Mouse (Mus musculus) heart, embryonic 15.5 days (tissue): ENCODE data around the gene Pdlim4. TPM values are rescaled to one million over a fixed set of nuclear protein-coding genes. Genes with fewer than 3 reads are reported as not detected.

ENCODE experiments used
- ATAC-seq: fragments of 200-750 bp; cut with Nextera tagmentation; replicated peaks from 2 replicates; pipeline ENCODE4 v1.8.0; 2017; ENCODE audit warnings: low read depth, moderate TSS enrichment; ENCODE audit not compliant: insufficient number of reproducible peaks, insufficient read depth, low FRiP score
- H3K27ac ChIP-seq: fragments of 300-500 bp; sonication (generic); 2 replicates; pipeline ENCODE4 v1.5.1; 2015; ENCODE audit warnings: mild to moderate bottlenecking, inconsistent platforms
- H3K27me3 ChIP-seq: fragments of 300-500 bp; sonication (generic); 2 replicates; pipeline ENCODE4 v1.6.1; 2015; ENCODE audit warnings: inconsistent platforms
- H3K36me3 ChIP-seq: fragments of 300-500 bp; sonication (generic); 2 replicates; pipeline ENCODE4 v1.6.1; 2015; ENCODE audit warnings: mild to moderate bottlenecking, inconsistent platforms
- H3K4me1 ChIP-seq: fragments of 300-500 bp; sonication (generic); replicated peaks from 2 replicates; pipeline ENCODE4 v1.6.1; 2015; ENCODE audit warnings: inconsistent platforms
- H3K4me2 ChIP-seq: fragments of 300-500 bp; sonication (generic); 2 replicates; pipeline ENCODE4 v1.6.1; 2015; ENCODE audit warnings: inconsistent platforms, mild to moderate bottlenecking, moderate library complexity
- H3K4me3 ChIP-seq: fragments of 300-500 bp; sonication (generic); 2 replicates; pipeline ENCODE4 v1.5.1; 2015; ENCODE audit warnings: mild to moderate bottlenecking, inconsistent platforms
- H3K9ac ChIP-seq: fragments of 300-500 bp; sonication (generic); 2 replicates; pipeline ENCODE4 v1.6.1; 2015; ENCODE audit warnings: mild to moderate bottlenecking, inconsistent platforms
- H3K9me3 ChIP-seq: fragments of 300-500 bp; sonication (generic); replicated peaks from 2 replicates; pipeline ENCODE4 v1.6.1; 2016; ENCODE audit warnings: inconsistent platforms
- WGBS: fragments of 180-500 bp; shearing (Covaris S2); methylation state at CpG from one replicate; pipeline ENCODE4 v1.1.7; 2015; ENCODE audit warnings: mixed read lengths; 5-methylcytosine and 5-hydroxymethylcytosine counted together
- polyA plus RNA-seq: library from polyadenylated mRNA; unstranded; fragments of >200 nt; fragmentation: Nextera tagmentation; extraction: Ambion mirVana; gene quantifications from 2 replicates; pipeline ENCODE4 v1.2.1, GENCODE M21; 2015

The Pdlim4 gene
- polyA plus RNA-seq, 1 experiment from 2014 or later = 11.4 TPM

DNA sequence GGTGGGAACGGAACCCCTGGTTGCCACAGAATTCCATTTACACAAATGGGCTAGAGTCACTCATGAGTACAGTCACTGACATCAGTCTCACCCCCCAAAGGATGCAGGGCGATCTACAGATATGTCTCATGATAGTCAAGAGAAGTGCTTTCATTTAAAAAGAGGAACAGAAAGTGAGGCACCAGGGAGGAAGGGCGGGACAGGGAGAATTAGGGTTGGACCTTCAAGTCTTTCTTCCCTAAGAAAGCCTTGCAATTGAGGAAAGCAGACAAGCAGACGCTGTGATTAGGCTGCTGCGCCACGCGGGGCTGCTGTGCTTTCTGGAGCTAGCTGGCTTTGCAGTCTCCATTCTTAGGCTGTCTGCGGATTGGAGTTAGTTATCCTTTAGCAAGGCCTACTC is 22.9 kb upstream of the Pdlim4 start:
- Histone ChIP-seq H3K27me3 (no peaks in the 10 kb centered on the region), H3K9me3 (no peaks in the 10 kb centered on the region), H3K4me1 (no peaks in the 10 kb centered on the region), H3K9ac (no peak overlapping the region), H3K4me2 (no peak overlapping the region), H3K27ac (no peak overlapping the region), H3K36me3 (no peaks in the 10 kb centered on the region), H3K4me3 (no peak overlapping the region)
- 55% methylated on average over 8 of the region's 8 CpGs for WGBS
- ATAC-seq = no peak

DNA sequence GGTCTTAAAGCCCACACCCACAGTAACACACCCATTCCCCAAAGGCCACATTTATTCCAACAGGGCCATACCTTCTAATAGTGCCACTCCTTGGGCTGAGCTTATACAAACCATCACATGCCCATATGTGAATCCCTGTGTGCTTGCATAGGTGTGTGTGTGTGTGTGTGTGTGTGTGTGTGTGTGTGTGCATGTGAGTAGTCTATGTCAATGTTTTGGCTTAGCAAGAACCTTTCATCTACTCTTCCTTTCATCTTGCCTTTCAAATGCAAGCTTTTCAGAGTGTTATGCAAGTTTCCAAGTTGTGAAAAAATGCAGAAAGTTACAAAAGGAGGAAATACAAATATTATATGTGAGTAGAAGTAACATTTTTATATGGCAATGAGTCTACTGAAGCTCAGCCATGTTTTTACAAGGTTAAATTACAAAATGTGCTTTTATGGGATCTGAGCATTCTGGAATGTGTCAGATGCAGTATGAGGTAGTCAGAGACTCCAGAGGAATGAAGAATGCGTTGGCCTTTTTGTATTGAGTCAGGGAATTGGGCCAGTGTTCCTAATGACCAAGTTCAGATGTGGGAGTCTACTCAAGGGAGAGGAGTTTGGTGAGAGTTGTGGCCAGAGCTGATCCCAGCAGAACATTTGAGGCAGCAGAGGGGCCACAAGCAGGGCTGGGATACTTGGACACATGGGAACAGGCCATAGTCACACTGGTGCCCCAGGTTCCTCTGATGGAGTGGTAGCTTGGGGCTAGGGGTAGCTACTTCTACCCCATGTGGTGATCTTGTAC is 21.5 kb upstream of the Pdlim4 start:
- Histone ChIP-seq H3K4me2 (no peak overlapping the region), H3K4me3 (no peak overlapping the region), H3K9ac (no peak overlapping the region), H3K36me3 (no peaks in the 10 kb centered on the region), H3K4me1 (no peaks in the 10 kb centered on the region), H3K9me3 (no peaks in the 10 kb centered on the region), H3K27me3 (no peaks in the 10 kb centered on the region), H3K27ac (no peak overlapping the region)
- no peak for ATAC-seq
- WGBS = 69% methylated on average over 1 of the region's 1 CpGs

DNA sequence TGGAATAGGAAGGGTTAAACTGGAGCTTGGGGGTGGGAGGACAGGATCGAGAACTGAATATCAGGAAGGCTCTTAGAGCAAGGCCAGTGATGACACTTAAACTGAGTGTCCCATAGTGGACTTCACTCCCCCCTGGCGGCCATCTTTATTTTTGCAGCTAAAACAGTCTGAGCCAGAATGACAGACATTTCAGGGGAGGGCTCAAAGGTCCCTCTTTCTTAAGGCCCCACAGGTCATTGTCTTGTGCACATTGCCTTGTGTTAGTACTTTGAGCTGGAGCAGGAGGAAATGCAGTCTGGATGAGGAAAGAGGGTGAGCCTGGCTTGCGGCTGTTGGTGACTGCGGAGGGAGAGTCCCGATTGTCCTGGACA is 20.1 kb upstream of the Pdlim4 start:
- no peak for ATAC-seq
- WGBS = 50% methylated on average over 5 of the region's 5 CpGs

DNA sequence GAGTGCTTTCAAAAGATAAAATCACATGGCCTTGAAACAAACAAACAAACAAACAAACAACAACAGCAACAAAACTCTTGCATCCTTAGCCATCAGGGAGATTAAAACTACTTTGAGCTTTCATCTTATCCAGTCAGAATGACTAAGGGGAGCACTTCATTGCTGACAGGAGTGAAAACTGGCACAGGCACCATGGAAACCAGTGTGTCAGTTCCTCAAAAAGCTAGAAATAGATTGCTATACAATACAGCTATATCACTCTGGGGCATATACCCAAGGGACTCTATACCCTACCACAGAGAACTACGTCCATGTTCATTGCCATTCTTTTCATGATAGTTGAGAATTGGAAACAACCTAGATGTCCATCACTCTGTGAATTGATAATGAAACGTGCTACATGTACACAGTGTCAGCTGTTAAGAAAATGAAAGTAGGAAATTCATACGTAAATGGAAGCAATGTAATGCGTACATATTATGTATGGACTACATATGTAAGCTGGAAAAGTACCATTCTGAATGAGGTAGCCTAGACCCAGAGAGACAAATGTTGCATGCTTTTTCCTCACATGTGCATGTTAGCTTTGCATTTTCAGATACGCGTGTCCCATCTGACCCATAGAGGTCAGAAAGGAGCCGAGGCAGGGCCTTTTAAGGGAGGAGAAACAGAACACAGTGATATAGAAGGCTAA is 19.6 kb upstream of the Pdlim4 start:
- 73% methylated on average over 7 of the region's 7 CpGs for WGBS
- no peak for ATAC-seq
- H3K4me3 ChIP-seq = no peak overlapping the region

More for the DNA sequence above, 20.1 kb upstream of the Pdlim4 start:
- H3K27me3 ChIP-seq = no peaks in the 10 kb centered on the region
- no peak overlapping the region for H3K27ac ChIP-seq
- no peak overlapping the region for H3K4me3 ChIP-seq
- H3K9me3 ChIP-seq = no peaks in the 10 kb centered on the region
- no peaks in the 10 kb centered on the region for H3K4me1 ChIP-seq
- no peaks in the 10 kb centered on the region for H3K36me3 ChIP-seq
- no peak overlapping the region for H3K4me2 ChIP-seq
- H3K9ac ChIP-seq = no peak overlapping the region

DNA sequence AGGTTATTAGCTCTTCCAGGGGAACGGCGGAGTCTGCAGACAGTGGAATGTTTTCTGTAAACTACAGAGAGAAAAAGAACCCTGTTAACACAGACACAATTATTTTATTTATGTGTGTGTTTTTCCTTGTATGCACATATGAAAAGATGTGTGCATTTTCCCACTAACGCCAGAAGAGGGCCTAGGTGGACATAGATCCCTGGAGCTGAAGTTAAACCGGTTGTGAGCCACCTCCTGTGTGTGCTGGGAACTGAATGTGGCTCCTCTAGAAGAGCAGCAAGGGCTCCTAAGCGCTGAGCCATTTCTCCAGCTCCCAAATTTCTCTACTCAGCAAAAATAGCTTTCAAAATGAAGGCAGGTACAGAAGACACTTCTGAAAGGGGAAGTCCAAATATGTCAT is 17.0 kb upstream of the Pdlim4 start:
- no peak overlapping the region for H3K9ac ChIP-seq
- no peaks in the 10 kb centered on the region for H3K36me3 ChIP-seq
- no peak overlapping the region for H3K4me2 ChIP-seq
- H3K4me3 ChIP-seq = no peak overlapping the region
- 64% methylated on average over 5 of the region's 5 CpGs for WGBS
- no peak for ATAC-seq
- no peak overlapping the region for H3K27ac ChIP-seq
- no peaks in the 10 kb centered on the region for H3K9me3 ChIP-seq
- H3K27me3 ChIP-seq = no peaks in the 10 kb centered on the region
- H3K4me1 ChIP-seq = no peaks in the 10 kb centered on the region

More for the DNA sequence above, 19.6 kb upstream of the Pdlim4 start:
- no peaks in the 10 kb centered on the region for H3K36me3 ChIP-seq
- no peaks in the 10 kb centered on the region for H3K27me3 ChIP-seq
- no peak overlapping the region for H3K4me2 ChIP-seq
- no peaks in the 10 kb centered on the region for H3K4me1 ChIP-seq
- H3K9ac ChIP-seq = no peak overlapping the region
- H3K9me3 ChIP-seq = no peaks in the 10 kb centered on the region
- no peak overlapping the region for H3K27ac ChIP-seq

DNA sequence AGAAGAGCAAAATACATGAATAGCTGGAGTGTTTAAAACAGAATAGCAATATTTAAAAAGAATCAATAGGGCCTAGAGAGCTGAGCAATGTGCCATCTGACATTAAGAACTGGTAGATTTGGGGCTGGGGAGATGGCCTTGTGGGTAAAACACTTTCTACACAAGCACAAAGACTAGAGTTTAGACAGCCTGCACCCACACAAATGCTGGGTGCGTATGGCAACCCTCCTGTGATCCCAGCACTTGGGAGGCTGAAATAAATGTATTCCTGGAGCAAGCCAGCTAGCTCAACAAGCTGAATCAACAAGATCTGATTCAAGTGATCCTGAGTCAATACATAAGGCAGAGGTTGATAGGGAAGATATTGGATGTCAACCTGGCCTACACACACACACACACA is 16.2 kb upstream of the Pdlim4 start:
- Histone ChIP-seq H3K9ac (no peak overlapping the region), H3K4me2 (no peak overlapping the region), H3K27me3 (no peaks in the 10 kb centered on the region), H3K36me3 (no peaks in the 10 kb centered on the region), H3K4me3 (no peak overlapping the region), H3K27ac (no peak overlapping the region), H3K4me1 (no peaks in the 10 kb centered on the region), H3K9me3 (no peaks in the 10 kb centered on the region)
- no peak for ATAC-seq
- WGBS = 92% methylated on average over 1 of the region's 1 CpGs

DNA sequence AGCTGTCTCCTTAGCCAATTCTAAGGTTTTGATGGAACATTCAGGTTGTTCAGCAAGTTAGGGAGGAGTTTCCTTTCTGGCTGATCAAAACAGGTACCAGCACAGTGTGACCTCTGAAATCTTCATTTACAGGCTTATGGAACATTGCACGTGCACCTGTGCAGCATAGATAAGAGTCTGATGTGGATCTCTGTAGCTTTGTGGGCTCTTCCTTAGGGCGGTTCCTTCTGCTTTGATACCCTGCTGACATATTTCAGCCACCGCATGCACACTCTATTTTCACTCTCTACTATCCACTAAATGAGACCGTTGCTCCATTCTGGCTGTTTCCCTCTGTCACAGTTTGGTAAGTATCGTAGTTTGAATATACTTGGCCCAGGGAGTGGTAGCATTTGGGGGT is 13.9 kb upstream of the Pdlim4 start:
- H3K36me3 ChIP-seq = no peaks in the 10 kb centered on the region
- no peak overlapping the region for H3K4me2 ChIP-seq
- no peak overlapping the region for H3K4me3 ChIP-seq
- H3K9ac ChIP-seq = no peak overlapping the region
- H3K4me1 ChIP-seq = no peaks in the 10 kb centered on the region
- ATAC-seq = no peak
- no peak overlapping the region for H3K27ac ChIP-seq
- H3K27me3 ChIP-seq = peaks cover 2% of the 10 kb centered on the region; the same call in 1 of the 2 replicates
- WGBS = 79% methylated on average over 5 of the region's 5 CpGs
- H3K9me3 ChIP-seq = no peaks in the 10 kb centered on the region

DNA sequence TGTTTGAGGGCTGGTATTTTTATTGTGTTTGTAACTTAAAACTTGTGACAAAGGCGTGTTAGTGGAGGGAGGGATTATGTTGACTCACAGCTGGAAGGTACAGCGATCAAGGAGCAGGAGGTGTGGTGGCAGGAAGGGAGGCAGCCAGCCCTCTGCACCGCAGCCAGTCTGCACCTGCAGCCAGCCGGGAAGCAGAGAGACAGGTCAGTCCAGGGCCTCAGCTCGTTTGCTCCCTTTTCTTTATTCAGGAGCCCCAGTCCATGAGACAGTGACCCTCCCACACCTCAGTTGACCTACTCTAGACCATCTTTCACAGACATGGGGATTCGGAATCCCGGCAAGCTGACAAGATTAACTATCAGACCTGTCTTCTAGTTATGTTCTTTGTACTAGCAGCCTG is 11.6 kb upstream of the Pdlim4 start:
- no peak overlapping the region for H3K4me2 ChIP-seq
- H3K4me1 ChIP-seq = no peaks in the 10 kb centered on the region
- no peaks in the 10 kb centered on the region for H3K36me3 ChIP-seq
- peaks cover 4% of the 10 kb centered on the region; the same call in 1 of the 2 replicates for H3K27me3 ChIP-seq
- H3K9ac ChIP-seq = no peak overlapping the region
- no peak for ATAC-seq
- H3K4me3 ChIP-seq = no peak overlapping the region
- no peaks in the 10 kb centered on the region for H3K9me3 ChIP-seq
- no peak overlapping the region for H3K27ac ChIP-seq
- 42% methylated on average over 7 of the region's 7 CpGs for WGBS

DNA sequence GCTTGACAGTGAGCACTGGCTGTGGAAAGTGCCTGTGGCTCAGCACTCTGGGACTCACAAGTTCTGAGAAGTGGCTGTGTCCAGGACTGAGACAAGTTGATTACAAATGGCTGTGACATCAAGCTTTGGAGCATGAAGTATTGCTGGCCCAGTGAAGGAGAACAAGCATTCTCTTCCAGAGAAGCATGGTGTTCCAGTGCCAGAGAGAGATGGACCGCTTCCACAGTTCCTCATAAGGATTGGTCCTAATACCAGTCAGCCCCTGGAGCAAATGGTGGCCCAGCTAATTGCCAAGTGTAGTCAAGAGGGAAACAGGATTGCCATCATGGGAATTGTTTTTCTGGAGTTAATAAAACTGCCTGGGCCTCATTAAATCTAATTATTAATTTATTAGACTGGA is 7.3 kb upstream of the Pdlim4 start:
- Histone ChIP-seq H3K9ac (no peak overlapping the region), H3K9me3 (no peaks in the 10 kb centered on the region), H3K4me2 (no peak overlapping the region), H3K27ac (no peak overlapping the region), H3K36me3 (no peaks in the 10 kb centered on the region), H3K4me3 (no peak overlapping the region), H3K27me3 (peaks cover 17% of the 10 kb centered on the region), H3K4me1 (peaks cover 20% of the 10 kb centered on the region)
- ATAC-seq = no peak
- 91% methylated on average over 1 of the region's 1 CpGs for WGBS

DNA sequence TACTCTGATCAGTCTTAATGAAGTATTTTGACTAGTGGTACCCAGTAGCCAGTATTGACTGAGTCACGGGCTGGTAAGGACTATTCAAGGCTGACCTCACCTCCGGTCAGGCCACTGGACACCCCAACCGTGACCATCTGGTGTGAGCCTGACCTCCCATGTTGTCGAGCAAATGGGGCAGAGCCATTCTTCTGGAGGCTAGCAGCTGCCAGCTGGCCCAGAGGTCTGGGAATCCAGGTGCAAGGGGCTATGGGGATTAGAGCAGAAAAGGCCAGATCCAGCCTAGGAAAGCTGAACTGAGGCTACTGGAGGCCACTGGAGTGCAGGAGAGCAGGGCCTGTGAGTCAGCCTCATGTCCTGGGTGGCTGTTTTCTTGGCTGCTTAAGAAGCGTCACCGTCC is 6.5 kb upstream of the Pdlim4 start:
- no peak overlapping the region for H3K4me3 ChIP-seq
- peaks cover 20% of the 10 kb centered on the region for H3K4me1 ChIP-seq
- H3K9ac ChIP-seq = no peak overlapping the region
- H3K4me2 ChIP-seq = no peak overlapping the region
- no peak overlapping the region for H3K27ac ChIP-seq
- no peak for ATAC-seq
- H3K27me3 ChIP-seq = peaks cover 23% of the 10 kb centered on the region
- no peaks in the 10 kb centered on the region for H3K9me3 ChIP-seq
- 78% methylated on average over 6 of the region's 6 CpGs for WGBS
- no peaks in the 10 kb centered on the region for H3K36me3 ChIP-seq

DNA sequence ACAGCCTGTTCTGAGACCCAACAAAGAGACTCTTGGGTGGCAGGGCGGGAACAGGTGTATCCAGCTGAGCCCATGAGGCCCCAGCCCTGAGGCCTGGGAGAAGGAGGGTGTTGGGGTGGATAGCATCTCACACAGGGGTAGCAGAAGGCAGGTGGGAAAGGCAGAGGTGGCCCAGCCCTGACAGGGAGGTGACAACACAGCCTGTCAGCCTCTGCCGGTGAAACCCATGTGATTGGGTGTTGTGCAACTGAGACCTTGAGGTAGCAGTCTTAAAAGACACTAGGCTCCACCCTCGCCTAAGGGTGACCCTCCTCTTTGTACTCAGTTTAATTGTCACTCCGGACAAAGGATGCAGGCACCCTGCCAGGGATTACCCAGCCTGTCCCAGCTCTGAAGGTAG is 4.5 kb upstream of the Pdlim4 start:
- no peak for ATAC-seq
- Histone ChIP-seq H3K4me2 (no peak overlapping the region), H3K4me1 (peaks cover 30% of the 10 kb centered on the region), H3K4me3 (no peak overlapping the region), H3K9ac (no peak overlapping the region), H3K36me3 (no peaks in the 10 kb centered on the region), H3K27me3 (peaks cover 36% of the 10 kb centered on the region), H3K9me3 (no peaks in the 10 kb centered on the region), H3K27ac (no peak overlapping the region)
- WGBS = 46% methylated on average over 4 of the region's 4 CpGs
